14 mouse cellular contexts compared by ENCODE assay signal in genomic region chr15:85228568-85228967, GRCm38 (mm10). TPM values are rescaled to one million over a fixed set of nuclear protein-coding genes. Genes with fewer than 3 reads are reported as not detected.
"Had no signal": no experiment of that assay in that cellular context is flagged by ENCODE, and none has a peak within 500 bp of the region (broad histone marks: within the 10 kb centered on the region; RNA-seq: fewer than 3 reads in every experiment).

No protein-coding gene starts in this region.

- H3K9me3 ChIP-seq: limb, embryonic 10.5 days; liver, embryonic 13.5 days; lung, embryonic 15.5 days; midbrain, embryonic 12.5 days; neural tube, embryonic 13.5 days had no signal

- H3K4me1 ChIP-seq: limb, embryonic 10.5 days; lung, embryonic 15.5 days; midbrain, embryonic 12.5 days; neural tube, embryonic 13.5 days had no signal

- ATAC-seq: hindbrain, embryonic 16.5 days; inflammation-experienced regulatory T-cells, adult 6 months; liver, postnatal 0 days; midbrain, embryonic 16.5 days had no signal

- H3K4me2 ChIP-seq: liver, embryonic 13.5 days; lung, embryonic 15.5 days; midbrain, embryonic 12.5 days; neural tube, embryonic 13.5 days had no signal

- DNase-seq: liver, embryonic 13.5 days; liver, postnatal 0 days; lung, postnatal 14 days; right cerebral cortex, postnatal 14 days had no signal

- H3K27ac ChIP-seq: left cerebral cortex, adult 2 months; limb, embryonic 10.5 days; liver, embryonic 13.5 days; lung, embryonic 15.5 days; macrophage; midbrain, embryonic 12.5 days; neural tube, embryonic 13.5 days had no signal

- H3K27me3 ChIP-seq: liver, embryonic 13.5 days; lung, embryonic 15.5 days; midbrain, embryonic 12.5 days; neural tube, embryonic 13.5 days had no signal

- H3K4me3 ChIP-seq: left cerebral cortex, adult 2 months; limb, embryonic 10.5 days; liver, embryonic 13.5 days; lung, embryonic 15.5 days; megakaryocyte, embryonic 14.5 days; midbrain, embryonic 12.5 days; neural tube, embryonic 13.5 days had no signal

- H3K36me3 ChIP-seq: liver, embryonic 13.5 days had no signal

- H3K9ac ChIP-seq: liver, embryonic 13.5 days; liver, postnatal 0 days; lung, embryonic 15.5 days; midbrain, embryonic 12.5 days; neural tube, embryonic 13.5 days had no signal

RNA-seq across cellular contexts. Expression of gene Fbln1, which starts 22.8 kb away (rescaled TPM):
- polyA plus RNA-seq: inflammation-experienced regulatory T-cells, adult 6 months; macrophage had no signal
